Mouse (Mus musculus): ENCODE measurements around the gene Cldn18. TPM values are rescaled to one million over a fixed set of nuclear protein-coding genes. Genes with fewer than 3 reads are reported as not detected.

Cldn18 gene
- polyA plus RNA-seq, 1 experiment from 2014 or later: 248 TPM

DNA sequence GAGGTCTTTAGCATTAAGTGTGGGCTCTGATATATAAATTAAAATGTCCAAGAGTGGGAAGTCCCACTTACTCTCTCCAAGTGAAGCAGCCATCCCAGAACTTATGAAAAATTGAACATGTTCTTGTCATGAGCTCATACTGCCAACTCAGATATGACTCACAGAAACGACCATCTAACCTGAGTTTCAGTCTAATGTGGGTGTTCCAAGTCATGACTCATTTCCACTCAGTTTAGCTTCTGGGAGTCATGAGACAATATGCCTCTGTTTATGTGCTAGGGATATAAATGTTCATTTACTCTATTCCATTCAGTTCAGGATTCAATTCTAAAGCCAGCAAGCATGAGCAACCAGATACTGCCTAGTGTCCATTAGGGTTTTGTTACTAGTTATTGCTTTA is 2.9 kb upstream of the Cldn18 start:
- no peak for ATAC-seq (ENCODE audit: insufficient number of reproducible peaks, insufficient read depth, low FRiP score, low read depth)
- H3K36me3 ChIP-seq (ENCODE audit: control insufficient read depth, insufficient read depth, low read length): no peaks in the 10 kb centered on the region
- WGBS: 42% methylated on average over 1 of the region's 1 CpGs
- H3K4me2 ChIP-seq (replicated peaks; ENCODE audit: low read depth, low read length): no peak overlapping the region
- H3K4me1 ChIP-seq (ENCODE audit: control insufficient read depth, insufficient read depth, low read length): no peaks in the 10 kb centered on the region
- H3K9ac ChIP-seq (replicated peaks; ENCODE audit: low read depth, low read length): no peak overlapping the region
- no peaks in the 10 kb centered on the region for H3K27me3 ChIP-seq (ENCODE audit: control insufficient read depth, insufficient read depth, low read length)
- no peak overlapping the region for H3K4me3 ChIP-seq (ENCODE audit: low read depth, low read length)
- H3K27ac ChIP-seq (ENCODE audit: low read length): no peak overlapping the region
- H3K9me3 ChIP-seq (ENCODE audit: control insufficient read depth, low read depth, low read length): no peaks in the 10 kb centered on the region

DNA sequence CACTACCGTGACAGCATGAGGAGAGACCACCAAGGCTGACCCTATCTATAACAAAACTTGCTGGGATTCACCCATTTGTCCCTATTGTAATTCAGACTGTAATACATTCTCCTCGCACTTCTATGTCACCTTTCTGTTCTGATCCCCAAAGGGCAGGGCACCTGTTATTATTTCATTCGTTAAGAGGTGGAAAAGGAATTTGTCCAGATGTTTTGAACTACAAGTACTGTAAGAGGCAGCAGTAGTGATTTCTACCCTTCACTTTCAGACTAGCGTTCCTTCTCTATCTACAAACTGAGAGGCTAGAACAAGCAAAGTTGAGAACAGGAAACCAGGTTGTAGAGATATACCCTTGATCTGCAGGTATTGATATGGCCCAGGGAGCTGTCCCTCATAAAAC is 6.8 kb downstream of the Cldn18 start:
- Histone ChIP-seq H3K36me3 (ENCODE audit: control insufficient read depth, insufficient read depth, low read length) (no peaks in the 10 kb centered on the region), H3K4me1 (ENCODE audit: control insufficient read depth, insufficient read depth, low read length) (no peaks in the 10 kb centered on the region), H3K9ac (replicated peaks; ENCODE audit: low read depth, low read length) (no peak overlapping the region), H3K27ac (ENCODE audit: low read length) (peak overlapping the region; percentile 79; the same call in 1 of the 2 replicates), H3K4me3 (ENCODE audit: low read depth, low read length) (no peak overlapping the region), H3K27me3 (ENCODE audit: control insufficient read depth, insufficient read depth, low read length) (no peaks in the 10 kb centered on the region), H3K9me3 (ENCODE audit: control insufficient read depth, low read depth, low read length) (no peaks in the 10 kb centered on the region), H3K4me2 (replicated peaks; ENCODE audit: low read depth, low read length) (no peak overlapping the region)
- WGBS: 73% methylated on average over 4 of the region's 4 CpGs
- no peak for ATAC-seq (ENCODE audit: insufficient number of reproducible peaks, insufficient read depth, low FRiP score, low read depth)

DNA sequence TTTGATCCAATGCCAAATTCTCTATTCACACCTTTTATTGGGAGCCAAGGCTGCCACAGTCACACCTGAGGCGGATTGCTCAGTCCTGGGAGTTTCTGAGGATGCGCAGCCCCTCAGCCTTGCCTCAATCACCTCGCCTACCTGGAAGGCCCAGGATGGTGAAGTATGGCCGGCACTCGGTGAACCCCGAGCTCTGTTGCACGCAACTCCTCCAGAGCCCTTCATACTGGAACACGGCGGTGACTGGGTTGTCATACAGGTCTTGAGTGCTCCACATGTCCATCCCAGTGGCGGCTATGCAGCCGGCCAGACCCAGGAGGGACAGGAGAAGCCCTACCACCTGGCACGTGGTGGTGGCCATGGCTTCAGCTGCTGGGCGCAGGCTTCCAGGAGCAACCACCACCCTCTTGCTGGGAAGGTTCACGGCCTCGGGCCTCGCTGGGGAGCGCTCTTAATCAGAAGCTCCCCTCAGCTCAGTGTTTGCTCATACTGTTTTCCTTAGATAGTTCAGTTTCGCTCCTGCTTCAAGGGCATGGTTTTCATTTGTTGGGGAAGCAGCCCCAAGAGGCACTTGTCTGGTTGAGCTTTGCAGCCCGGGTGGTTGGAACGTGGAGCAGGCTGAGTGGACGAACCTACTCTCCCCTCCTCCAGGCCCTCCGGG is 7.3 kb downstream of the Cldn18 start:
- Histone ChIP-seq H3K9ac (replicated peaks; ENCODE audit: low read depth, low read length) (no peak overlapping the region), H3K4me2 (replicated peaks; ENCODE audit: low read depth, low read length) (0 out of 2 replicates have a peak overlapping the region, but pooled peaks have one; percentile 13)
- peak; percentile 91 for ATAC-seq (ENCODE audit: insufficient number of reproducible peaks, insufficient read depth, low FRiP score, low read depth)

DNA sequence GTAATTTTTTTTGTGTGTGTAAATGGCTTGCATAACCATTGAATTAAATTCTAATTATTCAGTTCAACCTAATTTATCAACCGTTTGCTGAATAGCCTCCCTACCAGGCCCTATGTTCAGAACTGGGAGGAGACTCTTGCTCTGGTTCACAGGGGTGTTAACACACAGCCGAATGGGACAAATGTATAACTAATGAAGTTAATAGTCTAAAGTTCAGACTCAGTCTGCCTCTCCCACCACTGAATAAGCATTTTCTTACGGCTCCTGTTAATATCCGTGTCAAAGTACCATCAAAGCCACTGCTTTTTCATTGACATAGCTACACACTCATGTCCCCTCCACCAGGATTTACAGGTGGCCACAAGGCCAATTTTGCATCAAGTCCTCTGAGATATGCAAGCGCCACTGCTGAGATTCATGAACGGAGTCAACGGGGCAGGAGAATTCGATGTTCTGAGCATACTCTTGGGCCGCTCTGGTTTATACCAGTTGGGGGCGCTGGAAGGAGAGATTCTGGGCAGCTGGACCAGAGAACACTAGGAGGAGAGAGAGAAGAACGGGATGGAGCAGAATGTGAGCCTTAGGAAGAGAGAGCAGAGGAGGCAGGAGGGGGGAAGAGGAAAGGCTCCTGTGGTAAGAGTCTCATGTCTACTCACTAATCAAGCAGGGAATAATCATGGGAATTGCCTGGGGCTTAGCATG is 9.5 kb downstream of the Cldn18 start:
- Histone ChIP-seq H3K27ac (ENCODE audit: low read length) (no peak overlapping the region), H3K4me3 (ENCODE audit: low read depth, low read length) (no peak overlapping the region), H3K4me1 (ENCODE audit: control insufficient read depth, insufficient read depth, low read length) (no peaks in the 10 kb centered on the region), H3K36me3 (ENCODE audit: control insufficient read depth, insufficient read depth, low read length) (no peaks in the 10 kb centered on the region), H3K27me3 (ENCODE audit: control insufficient read depth, insufficient read depth, low read length) (no peaks in the 10 kb centered on the region), H3K4me2 (replicated peaks; ENCODE audit: low read depth, low read length) (0 out of 2 replicates have a peak overlapping the region, but pooled peaks have one; percentile 18), H3K9ac (replicated peaks; ENCODE audit: low read depth, low read length) (no peak overlapping the region), H3K9me3 (ENCODE audit: control insufficient read depth, low read depth, low read length) (no peaks in the 10 kb centered on the region)
- whole genome bisulfite sequencing: 73% methylated on average over 11 of the region's 11 CpGs
- no peak for ATAC-seq (ENCODE audit: insufficient number of reproducible peaks, insufficient read depth, low FRiP score, low read depth)

More for the DNA sequence above, 7.3 kb downstream of the Cldn18 start:
- H3K27me3 ChIP-seq (ENCODE audit: control insufficient read depth, insufficient read depth, low read length): no peaks in the 10 kb centered on the region
- H3K36me3 ChIP-seq (ENCODE audit: control insufficient read depth, insufficient read depth, low read length): no peaks in the 10 kb centered on the region
- H3K9me3 ChIP-seq (ENCODE audit: control insufficient read depth, low read depth, low read length): no peaks in the 10 kb centered on the region
- 79% methylated on average over 22 of the region's 22 CpGs for WGBS
- H3K4me1 ChIP-seq (ENCODE audit: control insufficient read depth, insufficient read depth, low read length): no peaks in the 10 kb centered on the region
- H3K4me3 ChIP-seq (ENCODE audit: low read depth, low read length): no peak overlapping the region
- H3K27ac ChIP-seq (ENCODE audit: low read length): peak overlapping the region; percentile 79; the same call in 1 of the 2 replicates

DNA sequence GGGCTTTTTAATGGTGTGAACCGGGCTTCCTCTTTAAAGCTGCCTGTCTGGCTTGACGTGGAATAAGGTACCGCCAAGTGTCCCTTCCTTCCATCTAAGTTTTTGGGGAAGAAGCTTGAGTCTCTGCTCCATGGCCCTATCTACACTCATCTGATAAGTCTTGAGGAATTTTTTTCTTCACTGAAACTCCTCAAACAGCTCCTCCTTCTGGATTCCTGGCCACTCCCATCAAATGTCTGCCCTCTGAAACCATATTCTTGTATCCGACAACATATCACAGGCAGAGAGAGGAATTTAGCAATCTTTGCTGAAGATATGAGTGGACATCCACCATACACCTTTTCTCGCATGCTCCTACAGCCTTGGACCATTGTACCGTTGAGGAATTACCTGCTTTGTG is 10.8 kb downstream of the Cldn18 start:
- H3K4me3 ChIP-seq (ENCODE audit: low read depth, low read length): no peak overlapping the region
- 87% methylated on average over 6 of the region's 6 CpGs for WGBS
- no peak for ATAC-seq (ENCODE audit: insufficient number of reproducible peaks, insufficient read depth, low FRiP score, low read depth)

DNA sequence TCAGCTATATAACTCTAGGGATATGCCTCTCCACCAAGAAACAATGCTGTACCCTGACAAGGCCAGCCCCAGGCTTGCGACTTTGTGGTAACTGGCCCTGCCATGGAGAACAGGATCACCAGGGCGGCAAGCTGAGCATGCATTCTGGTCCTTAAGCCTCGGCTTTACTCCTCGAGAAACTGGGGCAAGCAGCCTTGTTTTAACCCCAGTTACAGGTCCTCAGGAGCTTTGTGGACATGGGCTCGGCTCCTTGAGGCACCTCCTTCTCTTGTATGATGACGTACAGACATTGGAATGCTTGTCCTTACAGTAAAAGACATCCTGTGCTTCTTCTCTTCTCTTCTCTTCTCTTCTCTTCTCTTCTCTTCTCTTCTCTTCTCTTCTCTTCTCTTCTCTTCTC is 13.4 kb downstream of the Cldn18 start:
- Histone ChIP-seq H3K4me3 (ENCODE audit: low read depth, low read length) (no peak overlapping the region), H3K9ac (replicated peaks; ENCODE audit: low read depth, low read length) (no peak overlapping the region), H3K4me2 (replicated peaks; ENCODE audit: low read depth, low read length) (no peak overlapping the region), H3K27ac (ENCODE audit: low read length) (no peak overlapping the region), H3K27me3 (ENCODE audit: control insufficient read depth, insufficient read depth, low read length) (no peaks in the 10 kb centered on the region), H3K4me1 (ENCODE audit: control insufficient read depth, insufficient read depth, low read length) (no peaks in the 10 kb centered on the region), H3K9me3 (ENCODE audit: control insufficient read depth, low read depth, low read length) (no peaks in the 10 kb centered on the region), H3K36me3 (ENCODE audit: control insufficient read depth, insufficient read depth, low read length) (no peaks in the 10 kb centered on the region)
- no peak for ATAC-seq (ENCODE audit: insufficient number of reproducible peaks, insufficient read depth, low FRiP score, low read depth)
- 76% methylated on average over 6 of the region's 6 CpGs for WGBS

More for the DNA sequence above, 10.8 kb downstream of the Cldn18 start:
- H3K27me3 ChIP-seq (ENCODE audit: control insufficient read depth, insufficient read depth, low read length): no peaks in the 10 kb centered on the region
- no peak overlapping the region for H3K4me2 ChIP-seq (replicated peaks; ENCODE audit: low read depth, low read length)
- H3K9me3 ChIP-seq (ENCODE audit: control insufficient read depth, low read depth, low read length): no peaks in the 10 kb centered on the region
- no peaks in the 10 kb centered on the region for H3K36me3 ChIP-seq (ENCODE audit: control insufficient read depth, insufficient read depth, low read length)
- no peak overlapping the region for H3K9ac ChIP-seq (replicated peaks; ENCODE audit: low read depth, low read length)
- no peak overlapping the region for H3K27ac ChIP-seq (ENCODE audit: low read length)
- no peaks in the 10 kb centered on the region for H3K4me1 ChIP-seq (ENCODE audit: control insufficient read depth, insufficient read depth, low read length)

DNA sequence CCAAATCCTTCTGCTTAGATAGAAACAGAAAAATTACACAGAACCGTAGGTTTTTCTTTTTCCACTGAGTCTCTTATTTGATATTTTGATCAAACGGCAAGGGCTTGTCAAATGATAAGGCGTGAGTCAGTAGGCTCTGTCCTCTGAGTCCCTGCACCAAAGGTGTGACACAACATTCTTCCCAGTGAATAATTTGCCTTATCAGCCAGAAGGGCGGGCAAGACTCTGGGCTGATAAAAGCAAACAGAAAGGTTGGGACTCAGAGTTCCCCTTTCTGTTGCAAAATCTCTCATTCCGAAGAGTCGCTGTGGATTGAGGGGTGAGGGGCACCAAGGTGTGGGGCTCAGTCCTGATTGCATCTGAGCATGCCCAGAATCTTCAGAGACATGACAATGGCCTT is 14.9 kb downstream of the Cldn18 start:
- Histone ChIP-seq H3K27ac (ENCODE audit: low read length) (0 out of 2 replicates have a peak overlapping the region, but pooled peaks have one; percentile 15), H3K4me2 (replicated peaks; ENCODE audit: low read depth, low read length) (no peak overlapping the region), H3K36me3 (ENCODE audit: control insufficient read depth, insufficient read depth, low read length) (no peaks in the 10 kb centered on the region), H3K9ac (replicated peaks; ENCODE audit: low read depth, low read length) (no peak overlapping the region), H3K4me3 (ENCODE audit: low read depth, low read length) (no peak overlapping the region), H3K9me3 (ENCODE audit: control insufficient read depth, low read depth, low read length) (no peaks in the 10 kb centered on the region), H3K4me1 (ENCODE audit: control insufficient read depth, insufficient read depth, low read length) (no peaks in the 10 kb centered on the region), H3K27me3 (ENCODE audit: control insufficient read depth, insufficient read depth, low read length) (no peaks in the 10 kb centered on the region)
- ATAC-seq (ENCODE audit: insufficient number of reproducible peaks, insufficient read depth, low FRiP score, low read depth): 0 out of 2 replicates have a peak, but pooled peaks have one; percentile 71
- 64% methylated on average over 6 of the region's 6 CpGs for WGBS

DNA sequence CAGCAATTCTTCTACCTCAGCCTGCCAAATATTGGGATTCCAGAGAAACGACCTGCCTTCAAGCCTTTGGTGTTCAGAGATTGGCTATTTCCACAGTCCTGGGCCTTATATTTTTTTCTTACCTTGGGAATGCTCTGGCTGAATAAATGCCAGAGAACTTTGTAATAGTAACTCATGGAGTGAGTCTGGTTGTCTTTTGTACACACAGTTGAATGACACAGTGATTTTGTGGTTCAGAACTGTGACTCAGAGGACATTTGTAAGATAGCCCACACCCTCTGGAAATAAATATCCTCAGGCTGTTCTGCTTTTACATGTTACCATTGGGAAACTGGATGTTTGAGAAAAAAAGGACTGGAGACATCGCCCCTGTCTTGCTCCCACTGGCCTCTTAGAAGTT is 15.9 kb downstream of the Cldn18 start:
- Histone ChIP-seq H3K9ac (replicated peaks; ENCODE audit: low read depth, low read length) (no peak overlapping the region), H3K27ac (ENCODE audit: low read length) (no peak overlapping the region), H3K4me2 (replicated peaks; ENCODE audit: low read depth, low read length) (no peak overlapping the region), H3K9me3 (ENCODE audit: control insufficient read depth, low read depth, low read length) (no peaks in the 10 kb centered on the region), H3K4me1 (ENCODE audit: control insufficient read depth, insufficient read depth, low read length) (no peaks in the 10 kb centered on the region), H3K36me3 (ENCODE audit: control insufficient read depth, insufficient read depth, low read length) (no peaks in the 10 kb centered on the region), H3K4me3 (ENCODE audit: low read depth, low read length) (no peak overlapping the region), H3K27me3 (ENCODE audit: control insufficient read depth, insufficient read depth, low read length) (no peaks in the 10 kb centered on the region)
- 80% methylated on average over 2 of the region's 2 CpGs for WGBS
- ATAC-seq (ENCODE audit: insufficient number of reproducible peaks, insufficient read depth, low FRiP score, low read depth): no peak

Measured in stomach, embryonic 14.5 days (tissue).